Mouse (Mus musculus) cerebellum, adult 2 months (tissue): ENCODE data around the gene S1pr5.

Source experiments
- CTCF ChIP-seq: fragments of 200-500 bp; IDR thresholded peaks from 2 replicates; pipeline ENCODE4 v1.5.1; 2011; ENCODE audit warnings: low read depth, mild to moderate bottlenecking, control low read depth, low read length, moderate library complexity, borderline replicate concordance; ENCODE audit not compliant: insufficient read depth
- POLR2A ChIP-seq: fragments of 200-500 bp; IDR thresholded peaks from 2 replicates; pipeline ENCODE4 v1.6.1; 2011; ENCODE audit warnings: low read length, control low read depth, borderline replicate concordance; ENCODE audit not compliant: insufficient read depth

DNA sequence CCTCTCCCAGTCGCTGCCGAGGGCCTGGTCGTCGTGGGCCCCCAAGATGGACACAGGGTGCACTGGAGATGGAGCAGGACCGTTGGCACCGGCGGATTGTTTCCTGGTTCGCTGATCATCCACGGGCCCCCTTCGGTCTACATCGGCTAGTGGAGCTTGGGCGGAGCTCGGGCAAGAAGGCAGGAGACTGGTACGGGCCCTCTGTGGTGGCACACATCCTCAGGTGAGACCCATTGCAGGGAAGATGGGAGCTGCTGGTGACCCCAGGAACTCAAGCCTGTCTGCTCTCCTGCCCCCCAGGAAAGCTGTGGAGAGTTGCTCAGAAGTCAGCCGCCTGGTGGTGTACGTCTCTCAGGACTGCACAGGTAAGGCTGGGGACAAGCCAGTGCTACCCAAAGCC lies 20.1 kb upstream of the S1pr5 start:
- TF ChIP-seq POLR2A (no peak), CTCF (no peak)
